ENCODE assay signal across 34 mouse cellular contexts in genomic region chr5:41554312-41554711, GRCm38 (mm10).
"Had no signal": no experiment of that assay in that cellular context is flagged by ENCODE, and none has a peak within 500 bp of the region (broad histone marks: within the 10 kb centered on the region; RNA-seq: fewer than 3 reads in every experiment).

No protein-coding gene starts in this region.

- DNase-seq: heart, postnatal 10 days; heart, postnatal 14 days; heart, postnatal 36 days; heart, postnatal 4 days; kidney, adult 11 months; kidney, adult 18-20 months; kidney, adult 2 months; kidney, adult 8-10 months; kidney, adult 9 months; kidney, postnatal 10 days; kidney, postnatal 14 days; kidney, postnatal 25 days; kidney, postnatal 36 days; kidney, postnatal 4 days; layer of hippocampus, adult 9-11 months; layer of hippocampus, postnatal 36 days had no signal

- H3K4me2 ChIP-seq: heart, embryonic 12.5 days; heart, embryonic 13.5 days; heart, embryonic 15.5 days; hindbrain, embryonic 12.5 days; hindbrain, embryonic 13.5 days; hindbrain, embryonic 14.5 days; hindbrain, embryonic 15.5 days; intestine, embryonic 15.5 days; kidney, embryonic 15.5 days had no signal

- H3K9ac ChIP-seq: heart, embryonic 12.5 days; heart, embryonic 13.5 days; heart, embryonic 15.5 days; hindbrain, embryonic 12.5 days; hindbrain, embryonic 13.5 days; hindbrain, embryonic 14.5 days; hindbrain, embryonic 15.5 days; intestine, embryonic 15.5 days; kidney, embryonic 15.5 days had no signal

- H3K27ac ChIP-seq: heart, embryonic 13.5 days; heart, embryonic 15.5 days; hindbrain, embryonic 10.5 days; hindbrain, embryonic 12.5 days; hindbrain, embryonic 13.5 days; hindbrain, embryonic 14.5 days; hindbrain, embryonic 15.5 days; hindbrain, postnatal 0 days; intestine, embryonic 15.5 days; kidney, embryonic 15.5 days; kidney, postnatal 0 days; layer of hippocampus, adult 2 months; left cerebral cortex, adult 2 months had no signal

- H3K4me3 ChIP-seq: heart, embryonic 12.5 days; heart, embryonic 13.5 days; heart, embryonic 15.5 days; hindbrain, embryonic 10.5 days; hindbrain, embryonic 12.5 days; hindbrain, embryonic 13.5 days; hindbrain, embryonic 15.5 days; intestine, embryonic 15.5 days; kidney, embryonic 15.5 days; layer of hippocampus, adult 2 months; left cerebral cortex, adult 2 months had no signal

- H3K36me3 ChIP-seq: heart, embryonic 12.5 days; heart, embryonic 13.5 days; heart, embryonic 15.5 days; hindbrain, embryonic 10.5 days; hindbrain, embryonic 12.5 days; hindbrain, embryonic 13.5 days; hindbrain, embryonic 15.5 days; intestine, embryonic 15.5 days; kidney, embryonic 15.5 days had no signal

- H3K4me1 ChIP-seq: heart, embryonic 12.5 days; heart, embryonic 15.5 days; hindbrain, embryonic 10.5 days; hindbrain, embryonic 12.5 days; hindbrain, embryonic 13.5 days; hindbrain, embryonic 15.5 days; intestine, embryonic 15.5 days; kidney, embryonic 15.5 days had no signal

- H3K9me3 ChIP-seq: heart, embryonic 12.5 days; heart, embryonic 13.5 days; heart, embryonic 15.5 days; hindbrain, embryonic 10.5 days; hindbrain, embryonic 12.5 days; hindbrain, embryonic 13.5 days; hindbrain, embryonic 15.5 days; intestine, embryonic 15.5 days; kidney, embryonic 15.5 days had no signal

- ATAC-seq: hindbrain, embryonic 16.5 days; hindbrain, postnatal 0 days; inflammation-experienced regulatory T-cells, adult 6 months; intestine, embryonic 15.5 days; intestine, embryonic 16.5 days; intestine, postnatal 0 days had no signal

- H3K27me3 ChIP-seq: heart, embryonic 12.5 days; heart, embryonic 13.5 days; heart, embryonic 15.5 days; hindbrain, embryonic 12.5 days; hindbrain, embryonic 13.5 days; hindbrain, embryonic 15.5 days; intestine, embryonic 15.5 days; kidney, embryonic 15.5 days had no signal
